Mouse (Mus musculus): ENCODE results near the gene Arhgef1. TPM values are rescaled to one million over a fixed set of nuclear protein-coding genes. Genes with fewer than 3 reads are reported as not detected.
A peak's percentile ranks its signal among the peaks of the same experiment; 100 is the strongest.

The Arhgef1 gene
- total and polyA plus RNA-seq, 2 experiments from 2014 or later = 33.6 to 33.9 TPM

DNA sequence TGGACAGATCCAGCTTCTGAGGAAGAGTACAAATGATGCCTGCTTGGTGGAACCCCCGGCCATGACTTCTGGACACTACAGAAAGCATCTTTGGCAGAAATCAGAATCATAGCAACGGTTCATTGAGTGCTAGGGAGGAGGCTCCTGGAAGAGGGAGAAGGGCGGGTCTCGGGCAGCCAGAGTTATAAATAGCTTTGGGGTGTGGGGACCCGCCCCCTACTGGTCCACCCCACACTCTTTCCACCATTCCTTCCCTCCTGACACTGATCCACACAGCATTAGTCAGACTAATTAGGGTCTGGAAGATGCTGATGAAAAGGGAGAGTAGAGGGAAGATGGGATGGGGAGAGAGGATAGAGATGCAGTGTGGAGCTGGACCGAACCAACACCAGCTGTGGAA lies 3.8 kb downstream of the Arhgef1 start:
- Histone ChIP-seq H3K9ac (replicated peaks; ENCODE audit: low read length) (no peak overlapping the region), H3K4me1 (ENCODE audit: insufficient read depth, low read length) (peaks cover 6% of the 10 kb centered on the region; the same call in 1 of the 2 replicates), H3K9me3 (ENCODE audit: low read length) (no peaks in the 10 kb centered on the region), H3K27me3 (ENCODE audit: insufficient read depth, low read length) (no peaks in the 10 kb centered on the region), H3K4me2 (ENCODE audit: low read depth, low read length) (no peak overlapping the region), H3K36me3 (ENCODE audit: insufficient read depth, low read length) (peaks cover 6% of the 10 kb centered on the region; the same call in 1 of the 2 replicates), H3K27ac (no peak overlapping the region), H3K4me3 (ENCODE audit: low read length) (no peak overlapping the region)
- DNase-seq (ENCODE audit: low spot score) (no peak), ATAC-seq (no peak)
- no peak for TF ChIP-seq CTCF (IDR thresholded peaks at IDR 0.05; ENCODE audit: low read depth)
- WGBS = 45% methylated on average over 6 of the region's 6 CpGs

DNA sequence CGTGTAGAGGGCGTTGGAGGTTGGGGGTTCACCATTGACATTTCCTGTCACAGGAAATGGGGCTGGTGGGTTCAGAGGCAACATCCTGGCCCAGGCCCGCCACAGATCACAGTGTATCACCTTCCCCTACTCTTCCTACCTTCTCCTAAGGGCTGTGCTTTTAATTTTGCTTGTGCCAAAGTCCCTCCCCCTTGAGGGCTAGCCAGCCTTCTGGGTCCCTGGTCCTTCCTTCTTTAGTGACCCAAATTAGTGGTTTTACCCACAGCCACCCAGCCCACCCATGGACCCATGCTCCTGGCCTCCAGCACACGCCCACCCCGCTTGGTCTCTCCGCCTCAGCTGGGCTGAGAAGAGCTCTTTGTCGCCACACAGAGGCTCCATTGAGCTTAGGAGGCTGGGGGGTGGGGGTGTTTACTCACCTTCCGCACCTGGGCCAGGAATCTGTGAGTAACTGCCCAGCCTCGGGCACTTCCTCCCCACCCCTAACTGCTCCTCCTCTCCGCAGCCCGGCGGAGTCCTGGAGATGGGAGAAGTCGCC lies 4.6 kb downstream of the Arhgef1 start:
- Histone ChIP-seq H3K27me3 (ENCODE audit: insufficient read depth, low read length) (no peaks in the 10 kb centered on the region), H3K9ac (replicated peaks; ENCODE audit: low read length) (no peak overlapping the region), H3K36me3 (ENCODE audit: insufficient read depth, low read length) (peaks cover 6% of the 10 kb centered on the region; the same call in 1 of the 2 replicates), H3K4me2 (ENCODE audit: low read depth, low read length) (no peak overlapping the region), H3K27ac (no peak overlapping the region), H3K4me3 (ENCODE audit: low read length) (no peak overlapping the region), H3K9me3 (ENCODE audit: low read length) (no peaks in the 10 kb centered on the region), H3K4me1 (ENCODE audit: insufficient read depth, low read length) (peaks cover 6% of the 10 kb centered on the region; the same call in 1 of the 2 replicates)
- WGBS = 47% methylated on average over 13 of the region's 13 CpGs
- ATAC-seq = no peak
- TF ChIP-seq CTCF (IDR thresholded peaks at IDR 0.05; ENCODE audit: low read depth) = 0 out of 2 replicates have a peak, but pooled peaks have one; percentile 4
- DNase-seq (ENCODE audit: low spot score) = no peak

DNA sequence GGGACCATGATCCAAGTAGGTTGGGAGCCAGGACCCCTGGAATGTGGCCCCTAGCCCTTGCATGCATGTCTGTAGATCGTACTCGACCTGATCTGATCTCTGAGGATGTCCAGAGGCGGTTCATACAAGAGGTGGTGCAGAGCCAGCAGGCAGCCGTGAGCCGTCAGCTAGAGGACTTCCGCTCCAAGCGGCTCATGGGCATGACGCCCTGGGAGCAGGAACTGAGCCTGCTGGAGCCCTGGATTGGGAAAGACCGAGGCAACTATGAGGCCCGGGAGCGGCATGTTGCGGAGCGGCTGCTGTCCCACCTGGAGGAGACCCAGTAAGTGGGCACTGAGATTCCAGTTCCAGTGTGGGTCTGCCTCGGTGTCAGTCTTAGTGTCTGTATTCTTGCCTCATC lies 9.8 kb downstream of the Arhgef1 start:
- Histone ChIP-seq H3K4me1 (ENCODE audit: insufficient read depth, low read length) (no peaks in the 10 kb centered on the region), H3K36me3 (ENCODE audit: insufficient read depth, low read length) (peaks cover 16% of the 10 kb centered on the region; the same call in 1 of the 2 replicates), H3K27ac (no peak overlapping the region), H3K4me3 (ENCODE audit: low read length) (no peak overlapping the region), H3K9me3 (ENCODE audit: low read length) (no peaks in the 10 kb centered on the region), H3K9ac (replicated peaks; ENCODE audit: low read length) (no peak overlapping the region), H3K27me3 (ENCODE audit: insufficient read depth, low read length) (no peaks in the 10 kb centered on the region), H3K4me2 (ENCODE audit: low read depth, low read length) (no peak overlapping the region)
- no peak for TF ChIP-seq CTCF (IDR thresholded peaks at IDR 0.05; ENCODE audit: low read depth)
- no peak for ATAC-seq
- WGBS = 91% methylated on average over 14 of the region's 14 CpGs
- DNase-seq (ENCODE audit: low spot score) = no peak

DNA sequence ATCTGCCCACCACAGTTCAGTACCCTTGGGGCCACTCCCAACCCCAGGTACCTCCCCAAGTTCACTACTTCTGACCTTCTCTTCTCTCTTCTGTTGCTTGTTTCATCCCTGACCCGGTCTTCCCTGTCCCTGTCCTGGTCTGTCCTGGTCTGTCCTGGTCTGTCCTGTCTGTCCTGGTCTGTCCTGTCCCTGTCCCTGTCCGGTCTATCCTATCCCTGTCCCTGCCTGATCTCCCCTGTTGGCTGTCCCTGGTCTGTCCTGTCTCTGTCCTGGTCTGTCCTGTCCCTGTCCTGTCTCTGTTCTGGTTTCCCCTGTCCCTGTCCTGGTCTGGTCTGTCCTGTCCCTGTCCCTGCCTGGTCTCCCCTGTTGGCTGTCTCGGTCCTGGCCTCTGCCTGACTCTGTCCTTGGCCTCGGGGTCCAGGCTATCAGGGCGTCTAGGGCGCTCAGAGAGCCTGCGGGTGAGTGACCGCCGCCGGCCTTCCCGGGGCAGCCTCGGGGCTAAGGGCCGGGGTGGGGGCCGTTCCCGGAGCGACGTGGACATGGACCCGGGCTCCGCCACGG lies 16.1 kb downstream of the Arhgef1 start:
- peaks cover 54% of the 10 kb centered on the region for H3K36me3 ChIP-seq (ENCODE audit: insufficient read depth, low read length)
- no peaks in the 10 kb centered on the region for H3K9me3 ChIP-seq (ENCODE audit: low read length)
- ATAC-seq (peak; percentile 30; the same call in 1 of the 2 replicates), DNase-seq (ENCODE audit: low spot score) (no peak)
- no peak overlapping the region for H3K9ac ChIP-seq (replicated peaks; ENCODE audit: low read length)
- 94% methylated on average over 20 of the region's 20 CpGs for WGBS
- H3K27ac ChIP-seq = no peak overlapping the region
- no peak for TF ChIP-seq CTCF (IDR thresholded peaks at IDR 0.05; ENCODE audit: low read depth)
- no peak overlapping the region for H3K4me3 ChIP-seq (ENCODE audit: low read length)
- no peak overlapping the region for H3K4me2 ChIP-seq (ENCODE audit: low read depth, low read length)
- no peaks in the 10 kb centered on the region for H3K4me1 ChIP-seq (ENCODE audit: insufficient read depth, low read length)
- H3K27me3 ChIP-seq (ENCODE audit: insufficient read depth, low read length) = no peaks in the 10 kb centered on the region

DNA sequence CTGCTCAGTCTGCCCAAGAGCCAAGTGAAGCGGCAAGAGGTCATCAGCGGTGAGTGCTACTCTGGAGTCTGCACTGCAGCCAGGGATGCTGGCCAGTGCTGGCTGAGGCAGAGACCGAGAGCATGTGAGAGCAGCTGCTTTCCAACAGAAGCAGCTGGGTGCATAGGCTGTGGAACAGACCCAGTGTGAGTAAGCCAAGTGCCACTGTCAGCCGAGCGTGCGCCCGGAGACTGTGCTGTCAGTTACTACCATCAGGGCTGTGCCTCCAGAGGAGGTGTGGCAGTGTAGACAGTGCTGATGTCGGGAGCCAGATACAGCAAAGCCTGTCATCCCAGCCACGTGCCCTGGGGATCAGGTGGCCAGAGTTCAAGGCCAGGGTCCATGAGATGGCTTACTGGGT lies 17.0 kb downstream of the Arhgef1 start:
- Histone ChIP-seq H3K4me1 (ENCODE audit: insufficient read depth, low read length) (no peaks in the 10 kb centered on the region), H3K9ac (replicated peaks; ENCODE audit: low read length) (no peak overlapping the region), H3K4me2 (ENCODE audit: low read depth, low read length) (no peak overlapping the region), H3K27ac (no peak overlapping the region), H3K4me3 (ENCODE audit: low read length) (no peak overlapping the region), H3K9me3 (ENCODE audit: low read length) (no peaks in the 10 kb centered on the region), H3K36me3 (ENCODE audit: insufficient read depth, low read length) (peaks cover 61% of the 10 kb centered on the region), H3K27me3 (ENCODE audit: insufficient read depth, low read length) (no peaks in the 10 kb centered on the region)
- peak; percentile 72 for ATAC-seq
- peak; percentile 66 for DNase-seq (ENCODE audit: low spot score)
- no peak for TF ChIP-seq CTCF (IDR thresholded peaks at IDR 0.05; ENCODE audit: low read depth)
- 59% methylated on average over 9 of the region's 9 CpGs for WGBS

DNA sequence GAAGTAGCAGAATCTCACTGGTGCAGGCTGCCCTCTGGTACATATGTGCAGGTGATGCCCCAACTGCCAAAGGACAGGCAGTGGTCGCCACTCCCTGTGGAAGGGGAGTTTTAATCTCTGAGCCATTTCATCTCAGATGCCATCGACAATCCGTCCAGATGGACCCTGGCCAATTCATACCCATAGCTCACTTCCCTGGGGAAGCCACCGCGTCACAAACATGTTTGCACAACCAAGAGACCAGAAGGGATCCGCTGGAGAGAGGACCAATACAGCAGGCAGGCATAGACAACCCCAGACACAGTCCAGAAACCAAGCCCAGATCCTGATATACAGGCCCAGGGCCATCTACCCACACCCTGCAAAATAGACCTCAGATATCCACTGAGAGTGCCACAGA lies 27.8 kb downstream of the Arhgef1 start:
- Histone ChIP-seq H3K4me1 (ENCODE audit: insufficient read depth, low read length) (no peaks in the 10 kb centered on the region), H3K27me3 (ENCODE audit: insufficient read depth, low read length) (peaks cover 30% of the 10 kb centered on the region), H3K27ac (no peak overlapping the region), H3K9me3 (ENCODE audit: low read length) (no peaks in the 10 kb centered on the region), H3K9ac (replicated peaks; ENCODE audit: low read length) (no peak overlapping the region), H3K4me2 (ENCODE audit: low read depth, low read length) (no peak overlapping the region), H3K4me3 (ENCODE audit: low read length) (no peak overlapping the region), H3K36me3 (ENCODE audit: insufficient read depth, low read length) (peaks cover 18% of the 10 kb centered on the region)
- WGBS = 28% methylated on average over 6 of the region's 6 CpGs
- TF ChIP-seq CTCF (IDR thresholded peaks at IDR 0.05; ENCODE audit: low read depth) = no peak
- ATAC-seq = no peak
- DNase-seq (ENCODE audit: low spot score) = peak; percentile 35

DNA sequence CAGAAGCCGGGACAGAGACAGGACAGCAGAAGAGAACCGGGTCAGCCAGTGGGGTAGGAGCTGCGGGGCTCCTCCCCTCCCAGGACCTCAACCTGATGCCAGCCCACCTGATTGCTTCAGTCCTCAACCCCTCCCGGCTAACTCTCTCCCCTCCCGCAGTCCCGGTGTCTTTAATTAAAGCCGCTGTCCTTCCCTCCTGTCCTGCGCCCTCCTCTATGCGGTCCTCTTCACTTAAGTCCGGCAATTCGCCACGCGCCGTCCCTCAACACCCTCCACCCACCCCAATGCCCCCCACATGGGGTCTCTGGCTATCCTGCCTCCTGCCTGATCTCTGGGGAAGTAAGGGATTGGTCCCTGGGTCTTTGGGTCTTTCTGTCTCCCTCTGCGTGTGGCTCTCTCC lies 28.9 kb downstream of the Arhgef1 start:
- Histone ChIP-seq H3K36me3 (ENCODE audit: insufficient read depth, low read length) (0 out of 2 replicates have a peak, but pooled peaks cover 7% of the 10 kb centered on the region), H3K9me3 (ENCODE audit: low read length) (no peaks in the 10 kb centered on the region), H3K4me3 (ENCODE audit: low read length) (no peak overlapping the region), H3K4me1 (ENCODE audit: insufficient read depth, low read length) (no peaks in the 10 kb centered on the region), H3K27me3 (ENCODE audit: insufficient read depth, low read length) (peaks cover 30% of the 10 kb centered on the region), H3K4me2 (ENCODE audit: low read depth, low read length) (no peak overlapping the region), H3K27ac (no peak overlapping the region), H3K9ac (replicated peaks; ENCODE audit: low read length) (no peak overlapping the region)
- WGBS = 3% methylated on average over 14 of the region's 15 CpGs
- ATAC-seq (no peak), DNase-seq (ENCODE audit: low spot score) (no peak)
- no peak for TF ChIP-seq CTCF (IDR thresholded peaks at IDR 0.05; ENCODE audit: low read depth)

Measured in hindbrain, postnatal 0 days (tissue).